In the genomic region with DNA sequence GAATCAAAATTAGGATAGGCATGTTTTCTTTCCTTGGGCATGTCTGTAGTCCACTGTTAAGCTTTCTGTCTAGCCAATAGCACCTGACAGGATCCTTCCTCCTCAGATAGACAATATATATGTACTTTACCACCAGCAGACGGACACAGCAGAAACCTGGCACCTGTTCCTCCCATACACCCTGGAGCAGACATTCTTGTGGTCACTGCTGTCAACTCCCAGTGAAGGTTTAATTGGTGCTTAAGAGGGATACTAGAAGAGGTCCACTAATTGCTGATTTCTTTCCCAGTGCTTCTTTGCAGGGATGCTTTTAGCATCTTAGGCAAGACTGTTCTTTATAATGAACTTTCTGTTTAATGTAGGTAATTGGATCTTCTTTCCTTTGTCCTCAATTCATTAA, we compare ENCODE assay signal across 15 mouse cellular contexts.
"Had no signal": no experiment of that assay in that cellular context is flagged by ENCODE, and none has a peak within 500 bp of the region (broad histone marks: within the 10 kb centered on the region; RNA-seq: fewer than 3 reads in every experiment).

No protein-coding gene starts in this region.

- H3K4me3 ChIP-seq: liver, embryonic 12.5 days; megakaryocyte, embryonic 14.5 days; midbrain, embryonic 13.5 days; midbrain, embryonic 15.5 days; neural tube, embryonic 13.5 days; neural tube, embryonic 15.5 days; stomach, embryonic 15.5 days had no signal

- H3K27me3 ChIP-seq: liver, embryonic 12.5 days; megakaryocyte, embryonic 14.5 days; midbrain, embryonic 13.5 days; midbrain, embryonic 15.5 days; neural tube, embryonic 13.5 days; neural tube, embryonic 15.5 days; stomach, embryonic 15.5 days had no signal

- DNase-seq: lung, adult 18-20 months; lung, embryonic 14.5 days; lung, postnatal 10 days; right cerebral cortex, adult 18-20 months; thymus, adult 2 months; thymus, postnatal 25 days; thymus, postnatal 4 days had no signal

- H3K4me2 ChIP-seq: liver, embryonic 12.5 days; lung, embryonic 14.5 days; midbrain, embryonic 11.5 days; midbrain, embryonic 13.5 days; midbrain, embryonic 15.5 days; neural tube, embryonic 13.5 days; neural tube, embryonic 15.5 days; stomach, embryonic 15.5 days had no signal

- H3K36me3 ChIP-seq: liver, embryonic 12.5 days; midbrain, embryonic 13.5 days; midbrain, embryonic 15.5 days; neural tube, embryonic 13.5 days; neural tube, embryonic 15.5 days; stomach, embryonic 15.5 days had no signal
